Mouse (Mus musculus) spleen, adult 2 months (tissue): ENCODE data around the gene Ifit2.
"Not testable (repeated sequence)": the region's sequence is repeated elsewhere in the genome, so short reads cannot be mapped to it uniquely, and the experiment has no call there.

Source experiments
- CTCF ChIP-seq: fragments of 200-500 bp; IDR thresholded peaks from 2 replicates; pipeline ENCODE4 v1.5.1; 2011; ENCODE audit warnings: mild to moderate bottlenecking, inconsistent platforms; ENCODE audit not compliant: insufficient read depth, insufficient read length, insufficient replicate concordance; ENCODE audit errors: extremely low read depth
- POLR2A ChIP-seq: fragments of 200-500 bp; IDR thresholded peaks from 2 replicates; pipeline ENCODE4 v1.6.1; 2011; ENCODE audit warnings: low read depth, low read length, inconsistent platforms

- TF ChIP-seq POLR2A, CTCF: not testable (repeated sequence)
Observed at GRCm38 (mm10) chr19:34607237-34608051, 57.0 kb downstream of the Ifit2 start, which contains the start of gene Ifit3b.
